Mouse (Mus musculus): ENCODE measurements at regions not wholly inside any gene's neighbourhood (a gene's known extent, or its start where the extent isn't known, plus 50 kb on each side); places are given as distances from the start of the nearest gene placed in this dataset.

- TF ChIP-seq POLR2A (IDR thresholded peaks at IDR 0.05; ENCODE audit: low read depth, low read length) (no peak), CTCF (IDR thresholded peaks at IDR 0.05; ENCODE audit: borderline replicate concordance, insufficient read depth, low read length) (no peak)
Observed at GRCm38 (mm10) chr3:143569930-143570329, 635.1 kb downstream of the Lmo4 start.
